Mouse (Mus musculus): Measurements from ENCODE around the gene Cmtm7. TPM values are rescaled to one million over a fixed set of nuclear protein-coding genes. Genes with fewer than 3 reads are reported as not detected.

Cmtm7 gene
- 51.5 and 60.0 TPM in 2 replicates for polyA plus RNA-seq (2014; fragmentation: Nextera tagmentation; extraction: Ambion mirVana)

DNA sequence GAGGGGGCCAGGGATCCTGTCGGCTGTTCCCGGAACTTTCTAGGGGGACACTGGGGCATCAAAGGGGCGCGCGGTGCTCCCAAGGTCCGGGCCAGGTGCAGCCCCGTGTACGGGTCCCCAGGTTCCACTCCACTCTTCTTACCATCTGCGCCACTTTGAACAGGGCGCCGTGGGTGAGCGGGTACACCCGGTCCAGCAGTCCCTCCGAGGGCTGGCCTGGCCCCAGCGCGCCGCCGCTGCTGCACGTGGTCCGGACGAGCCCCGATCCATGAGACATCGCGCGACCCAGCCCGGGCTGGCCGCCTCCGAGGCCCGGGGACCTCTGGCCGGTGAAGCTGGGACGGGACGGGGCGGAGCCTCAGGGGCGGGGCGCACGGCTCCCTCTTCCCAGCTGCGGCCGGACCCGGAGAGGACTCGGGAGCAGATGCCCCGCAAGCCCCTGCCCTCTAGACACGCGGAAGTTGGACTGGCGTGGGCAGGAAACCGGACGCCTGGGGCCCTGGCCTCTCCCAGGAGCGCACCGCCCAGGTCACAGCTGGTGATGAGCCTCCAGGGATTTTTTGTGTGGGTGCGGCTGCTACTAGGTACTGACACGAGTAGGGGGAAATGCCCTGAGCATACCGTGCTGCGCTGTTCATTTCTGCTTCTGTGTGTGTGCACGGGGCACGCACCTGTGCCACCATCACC lies at the start of gene Cmtm7:
Gene Cmtm7, minus strand, starts transcription at position 331 of the 687 bp plus-strand sequence.
- peak within 1 kb of the TSS; percentile 80 for H3K9ac ChIP-seq (ENCODE audit: low read length)
- DNase-seq (ENCODE audit: low spot score, missing footprints), result peak; percentile 96
- WGBS, result under 1% methylated on average over 52 of the region's 54 CpGs

GRCm38 (mm10) chr9:114830351-114830750 lies 48.7 kb upstream of the Cmtm7 start:
- H3K4me2 ChIP-seq, result no peak overlapping the region
- no peaks in the 10 kb centered on the region for H3K4me1 ChIP-seq (ENCODE audit: control insufficient read depth, insufficient read depth, low read length)
- no peaks in the 10 kb centered on the region for H3K27me3 ChIP-seq (ENCODE audit: control insufficient read depth, insufficient read depth, low read length)
- ATAC-seq (ENCODE audit: low FRiP score) (no peak), DNase-seq (ENCODE audit: low spot score, missing footprints) (no peak)
- H3K4me3 ChIP-seq (ENCODE audit: low read depth, low read length), result no peak overlapping the region
- no peak overlapping the region for H3K27ac ChIP-seq (ENCODE audit: low read depth, low read length)
- 54% methylated on average over 7 of the region's 7 CpGs for WGBS
- no peak overlapping the region for H3K9ac ChIP-seq (ENCODE audit: low read length)
- H3K36me3 ChIP-seq (ENCODE audit: control insufficient read depth, insufficient read depth, low read length), result no peaks in the 10 kb centered on the region
- no peaks in the 10 kb centered on the region; the same call in 1 of the 2 replicates for H3K9me3 ChIP-seq (ENCODE audit: control insufficient read depth, low read length)

More for the DNA sequence above, at the start of gene Cmtm7:
- Histone ChIP-seq H3K4me3 (ENCODE audit: low read depth, low read length) (peak within 1 kb of the TSS; percentile 50), H3K4me2 (peak within 1 kb of the TSS; percentile 95), H3K36me3 (ENCODE audit: control insufficient read depth, insufficient read depth, low read length) (no peaks in the 10 kb centered on the region), H3K4me1 (ENCODE audit: control insufficient read depth, insufficient read depth, low read length) (peaks cover 30% of the 10 kb centered on the region), H3K27me3 (ENCODE audit: control insufficient read depth, insufficient read depth, low read length) (no peaks in the 10 kb centered on the region), H3K9me3 (ENCODE audit: control insufficient read depth, low read length) (no peaks in the 10 kb centered on the region), H3K27ac (ENCODE audit: low read depth, low read length) (peak within 1 kb of the TSS; percentile 35; the same call in 1 of the 2 replicates)
- ATAC-seq (ENCODE audit: low FRiP score), result peak; percentile 87

DNA sequence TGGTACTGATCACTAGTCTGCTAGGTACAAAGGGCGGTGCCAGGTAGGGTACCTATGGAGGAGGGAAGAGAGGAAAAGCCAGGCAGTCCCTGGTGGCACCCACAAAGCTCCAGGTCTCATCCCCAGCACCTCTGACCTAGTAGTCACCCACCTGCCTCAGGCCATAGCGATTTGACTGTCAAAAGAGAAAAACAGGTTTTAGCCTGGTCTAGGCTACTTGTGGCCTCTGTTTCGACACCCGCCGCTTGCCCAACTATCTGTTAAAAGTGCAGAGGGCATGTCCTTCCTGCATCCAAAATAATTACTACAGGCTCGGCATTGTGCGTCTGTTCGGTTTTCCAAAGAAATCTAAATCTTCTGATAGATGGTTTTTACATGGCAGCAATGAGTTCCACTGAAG lies 48.0 kb upstream of the Cmtm7 start:
- H3K27me3 ChIP-seq (ENCODE audit: control insufficient read depth, insufficient read depth, low read length), result no peaks in the 10 kb centered on the region
- no peak overlapping the region for H3K4me3 ChIP-seq (ENCODE audit: low read depth, low read length)

GRCm38 (mm10) chr9:114828377-114828776 lies 46.7 kb upstream of the Cmtm7 start:
- H3K9me3 ChIP-seq (ENCODE audit: control insufficient read depth, low read length), result no peaks in the 10 kb centered on the region; the same call in 1 of the 2 replicates
- no peak overlapping the region for H3K4me3 ChIP-seq (ENCODE audit: low read depth, low read length)
- H3K36me3 ChIP-seq (ENCODE audit: control insufficient read depth, insufficient read depth, low read length), result no peaks in the 10 kb centered on the region
- no peaks in the 10 kb centered on the region for H3K4me1 ChIP-seq (ENCODE audit: control insufficient read depth, insufficient read depth, low read length)
- 98% methylated on average over 6 of the region's 6 CpGs for WGBS
- H3K9ac ChIP-seq (ENCODE audit: low read length), result no peak overlapping the region
- DNase-seq (ENCODE audit: low spot score, missing footprints), result no peak
- ATAC-seq (ENCODE audit: low FRiP score), result no peak
- no peak overlapping the region for H3K4me2 ChIP-seq
- no peak overlapping the region for H3K27ac ChIP-seq (ENCODE audit: low read depth, low read length)
- H3K27me3 ChIP-seq (ENCODE audit: control insufficient read depth, insufficient read depth, low read length), result no peaks in the 10 kb centered on the region

More for the DNA sequence above, 48.0 kb upstream of the Cmtm7 start:
- WGBS, result 90% methylated on average over 8 of the region's 8 CpGs
- ATAC-seq (ENCODE audit: low FRiP score) (no peak), DNase-seq (ENCODE audit: low spot score, missing footprints) (no peak)
- Histone ChIP-seq H3K9me3 (ENCODE audit: control insufficient read depth, low read length) (no peaks in the 10 kb centered on the region; the same call in 1 of the 2 replicates), H3K4me2 (no peak overlapping the region), H3K27ac (ENCODE audit: low read depth, low read length) (no peak overlapping the region), H3K9ac (ENCODE audit: low read length) (no peak overlapping the region), H3K36me3 (ENCODE audit: control insufficient read depth, insufficient read depth, low read length) (no peaks in the 10 kb centered on the region), H3K4me1 (ENCODE audit: control insufficient read depth, insufficient read depth, low read length) (no peaks in the 10 kb centered on the region)

DNA sequence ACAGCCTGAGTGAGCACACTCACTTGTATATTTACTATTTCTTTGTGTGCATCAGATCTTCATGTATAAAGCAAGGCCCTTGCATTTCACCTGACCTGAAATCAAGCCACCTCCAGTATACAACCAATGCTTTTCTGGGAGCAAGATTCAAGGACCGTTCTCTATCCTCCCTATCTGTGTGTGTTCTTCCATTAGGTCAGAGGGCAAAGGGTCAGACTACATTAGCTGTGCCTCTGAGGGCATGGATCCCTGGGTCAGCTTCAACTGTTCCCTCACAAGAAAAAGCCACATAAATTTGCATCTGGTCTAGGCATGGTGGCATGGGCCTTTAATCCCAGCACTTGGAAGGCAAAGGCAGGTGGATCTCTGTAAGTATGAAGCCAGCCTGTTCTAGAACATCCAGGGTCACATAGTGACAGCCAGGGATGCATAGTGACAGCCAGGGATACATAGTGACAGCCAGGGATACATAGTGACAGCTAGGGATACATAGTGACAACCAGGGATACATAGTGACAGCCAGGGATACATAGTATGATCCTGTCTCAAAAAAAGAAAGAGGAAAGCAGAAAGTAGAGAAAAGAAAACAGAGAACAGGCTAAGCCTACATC lies 45.7 kb upstream of the Cmtm7 start:
- H3K9ac ChIP-seq (ENCODE audit: low read length), result no peak overlapping the region
- no peaks in the 10 kb centered on the region for H3K4me1 ChIP-seq (ENCODE audit: control insufficient read depth, insufficient read depth, low read length)
- ATAC-seq (ENCODE audit: low FRiP score), result no peak
- H3K27me3 ChIP-seq (ENCODE audit: control insufficient read depth, insufficient read depth, low read length), result no peaks in the 10 kb centered on the region
- WGBS, result 61% methylated on average over 1 of the region's 1 CpGs
- no peak overlapping the region for H3K4me2 ChIP-seq
- no peak overlapping the region for H3K4me3 ChIP-seq (ENCODE audit: low read depth, low read length)
- no peaks in the 10 kb centered on the region; the same call in 1 of the 2 replicates for H3K9me3 ChIP-seq (ENCODE audit: control insufficient read depth, low read length)
- H3K36me3 ChIP-seq (ENCODE audit: control insufficient read depth, insufficient read depth, low read length), result no peaks in the 10 kb centered on the region
- no peak for DNase-seq (ENCODE audit: low spot score, missing footprints)
- no peak overlapping the region for H3K27ac ChIP-seq (ENCODE audit: low read depth, low read length)

- H3K4me3 ChIP-seq (ENCODE audit: low read depth, low read length), result no peak overlapping the region
- WGBS, result 95% methylated on average over 7 of the region's 7 CpGs
- H3K27ac ChIP-seq (ENCODE audit: low read depth, low read length), result no peak overlapping the region
- no peaks in the 10 kb centered on the region for H3K36me3 ChIP-seq (ENCODE audit: control insufficient read depth, insufficient read depth, low read length)
- no peak for ATAC-seq (ENCODE audit: low FRiP score)
- H3K4me2 ChIP-seq, result no peak overlapping the region
- no peaks in the 10 kb centered on the region; the same call in 1 of the 2 replicates for H3K9me3 ChIP-seq (ENCODE audit: control insufficient read depth, low read length)
- no peaks in the 10 kb centered on the region for H3K27me3 ChIP-seq (ENCODE audit: control insufficient read depth, insufficient read depth, low read length)
- no peaks in the 10 kb centered on the region for H3K4me1 ChIP-seq (ENCODE audit: control insufficient read depth, insufficient read depth, low read length)
- no peak for DNase-seq (ENCODE audit: low spot score, missing footprints)
- no peak overlapping the region for H3K9ac ChIP-seq (ENCODE audit: low read length)
Measured at GRCm38 (mm10) chr9:114824166-114824565, 42.5 kb upstream of the Cmtm7 start.

GRCm38 (mm10) chr9:114821548-114822289 lies 40.1 kb upstream of the Cmtm7 start:
- DNase-seq (ENCODE audit: low spot score, missing footprints), result no peak
- H3K27me3 ChIP-seq (ENCODE audit: control insufficient read depth, insufficient read depth, low read length), result no peaks in the 10 kb centered on the region
- H3K36me3 ChIP-seq (ENCODE audit: control insufficient read depth, insufficient read depth, low read length), result no peaks in the 10 kb centered on the region
- no peak overlapping the region for H3K9ac ChIP-seq (ENCODE audit: low read length)
- no peaks in the 10 kb centered on the region for H3K4me1 ChIP-seq (ENCODE audit: control insufficient read depth, insufficient read depth, low read length)
- H3K4me2 ChIP-seq, result no peak overlapping the region
- no peaks in the 10 kb centered on the region for H3K9me3 ChIP-seq (ENCODE audit: control insufficient read depth, low read length)
- no peak overlapping the region for H3K27ac ChIP-seq (ENCODE audit: low read depth, low read length)
- 93% methylated on average over 15 of the region's 15 CpGs for WGBS
- H3K4me3 ChIP-seq (ENCODE audit: low read depth, low read length), result no peak overlapping the region
- ATAC-seq (ENCODE audit: low FRiP score), result no peak

- H3K4me2 ChIP-seq, result no peak overlapping the region
Measured at GRCm38 (mm10) chr9:114818918-114819317, 37.3 kb upstream of the Cmtm7 start.

DNA sequence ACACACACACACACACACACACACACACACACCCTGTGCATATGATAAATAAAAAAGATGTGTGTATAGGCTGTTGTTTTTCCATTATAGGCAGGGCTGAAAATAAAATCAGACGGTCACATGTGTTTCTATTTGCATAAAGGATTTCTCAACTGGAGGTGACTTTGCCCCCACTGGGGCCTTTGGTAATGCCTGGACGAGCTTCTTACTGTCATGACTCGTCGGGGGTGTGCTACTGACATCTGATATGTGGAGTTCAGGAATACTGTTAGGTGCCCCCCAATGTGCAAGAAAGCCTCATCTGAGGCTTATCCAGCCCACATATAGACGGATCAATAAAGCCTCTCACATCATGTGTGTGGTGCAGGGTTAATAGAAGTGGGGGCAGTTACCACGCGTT lies 35.4 kb upstream of the Cmtm7 start:
- Histone ChIP-seq H3K27ac (ENCODE audit: low read depth, low read length) (no peak overlapping the region), H3K36me3 (ENCODE audit: control insufficient read depth, insufficient read depth, low read length) (no peaks in the 10 kb centered on the region), H3K9ac (ENCODE audit: low read length) (no peak overlapping the region), H3K4me1 (ENCODE audit: control insufficient read depth, insufficient read depth, low read length) (no peaks in the 10 kb centered on the region), H3K27me3 (ENCODE audit: control insufficient read depth, insufficient read depth, low read length) (no peaks in the 10 kb centered on the region), H3K9me3 (ENCODE audit: control insufficient read depth, low read length) (no peaks in the 10 kb centered on the region), H3K4me3 (ENCODE audit: low read depth, low read length) (no peak overlapping the region), H3K4me2 (no peak overlapping the region)
- 73% methylated on average over 7 of the region's 7 CpGs for WGBS
- DNase-seq (ENCODE audit: low spot score, missing footprints) (no peak), ATAC-seq (ENCODE audit: low FRiP score) (no peak)

More at GRCm38 (mm10) chr9:114818918-114819317, 37.3 kb upstream of the Cmtm7 start:
- 87% methylated on average over 3 of the region's 3 CpGs for WGBS
- DNase-seq (ENCODE audit: low spot score, missing footprints), result no peak
- H3K9me3 ChIP-seq (ENCODE audit: control insufficient read depth, low read length), result no peaks in the 10 kb centered on the region
- no peak overlapping the region for H3K4me3 ChIP-seq (ENCODE audit: low read depth, low read length)
- H3K27me3 ChIP-seq (ENCODE audit: control insufficient read depth, insufficient read depth, low read length), result no peaks in the 10 kb centered on the region
- no peaks in the 10 kb centered on the region for H3K36me3 ChIP-seq (ENCODE audit: control insufficient read depth, insufficient read depth, low read length)
- no peak for ATAC-seq (ENCODE audit: low FRiP score)
- H3K9ac ChIP-seq (ENCODE audit: low read length), result no peak overlapping the region
- H3K4me1 ChIP-seq (ENCODE audit: control insufficient read depth, insufficient read depth, low read length), result no peaks in the 10 kb centered on the region
- H3K27ac ChIP-seq (ENCODE audit: low read depth, low read length), result no peak overlapping the region
